Mouse (Mus musculus): ENCODE measurements at regions not wholly inside any gene's neighbourhood (a gene's known extent, or its start where the extent isn't known, plus 50 kb on each side); places are given as distances from the start of the nearest gene placed in this dataset.
A peak's percentile ranks its signal among the peaks of the same experiment; 100 is the strongest.

DNA sequence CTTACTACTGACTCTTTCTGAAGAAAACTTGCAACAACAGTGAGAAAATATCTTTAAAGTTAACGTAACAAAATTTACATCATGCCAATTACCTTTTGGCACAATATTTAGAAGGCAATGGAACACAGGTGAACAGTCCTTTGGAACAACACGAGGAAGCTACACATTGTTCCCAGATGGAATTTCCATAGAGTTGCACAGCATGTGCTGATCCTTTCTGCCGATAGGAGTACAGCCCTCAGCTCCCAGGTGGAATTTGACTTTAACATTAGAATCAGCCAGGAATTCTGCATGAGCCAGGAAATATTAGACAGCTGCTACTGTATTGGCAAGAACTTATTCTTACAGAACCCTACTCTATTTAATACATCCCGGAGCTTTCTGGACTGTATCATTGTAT, 948.3 kb downstream of the 1190002N15Rik start:
- no peak for DNase-seq

DNA sequence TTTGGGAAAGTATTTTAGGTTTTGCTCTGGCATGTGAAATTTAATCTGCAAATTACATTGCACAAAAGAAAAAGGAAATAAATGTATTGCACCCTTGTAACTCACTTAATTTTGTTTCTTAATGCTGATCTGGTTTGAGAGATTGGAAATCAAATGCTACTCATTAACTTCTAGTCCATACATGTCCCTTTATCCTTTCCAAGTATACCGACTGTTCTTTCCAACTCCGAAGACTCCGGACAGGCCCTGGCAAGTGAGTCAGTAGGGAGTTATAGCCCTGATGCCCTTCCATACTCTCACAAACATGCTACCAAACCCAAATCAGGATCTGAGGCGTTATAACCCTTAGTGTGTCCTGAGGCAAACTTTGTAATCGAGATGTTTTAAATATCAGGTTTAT, 949.9 kb downstream of the 1190002N15Rik start:
- no peak for DNase-seq

DNA sequence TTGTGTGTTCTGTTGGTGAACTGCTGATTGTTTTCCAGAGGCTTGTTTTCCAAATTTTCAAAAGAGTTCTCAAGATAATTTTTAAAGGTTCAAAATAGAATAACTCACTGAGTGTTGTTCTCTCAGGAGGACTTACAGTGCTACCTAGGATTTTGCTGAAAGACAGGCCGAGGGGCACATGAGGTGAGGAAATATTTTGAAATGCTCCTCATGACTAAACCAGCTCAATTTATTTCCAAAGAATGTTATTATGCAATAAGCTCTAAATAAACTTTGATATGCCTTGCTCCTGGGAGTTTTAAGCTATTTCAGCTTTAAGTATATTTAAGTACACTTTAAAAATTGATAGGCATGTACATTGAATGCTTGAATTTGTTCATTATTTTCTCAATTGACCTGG, 951.0 kb downstream of the 1190002N15Rik start:
- no peak for DNase-seq

DNA sequence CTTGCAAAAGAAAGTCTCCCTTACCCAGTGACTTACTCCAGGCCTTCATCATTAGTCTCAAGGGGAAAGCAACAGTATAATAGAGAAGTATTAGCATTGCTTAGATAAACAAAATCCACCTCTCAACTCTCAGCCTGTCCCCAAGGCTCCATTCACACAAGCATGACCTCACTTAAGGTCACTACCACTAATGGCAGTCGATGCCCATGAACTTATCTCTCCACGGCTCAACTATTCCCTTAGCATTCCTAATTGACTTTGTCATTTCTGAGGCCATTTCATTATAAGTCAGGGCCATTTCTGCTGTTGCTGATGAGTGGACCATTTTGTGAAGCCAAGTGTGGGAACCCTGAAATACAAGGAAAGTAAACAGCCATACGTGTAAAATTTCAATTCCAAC, 953.3 kb downstream of the 1190002N15Rik start:
- DNase-seq = peak; percentile 3

Data from retina, postnatal 1 day (tissue).